Mouse (Mus musculus) olfactory bulb, adult 2 months (tissue): ENCODE measurements around the gene Trp53. TPM values are rescaled to one million over a fixed set of nuclear protein-coding genes. Genes with fewer than 3 reads are reported as not detected.

Source experiments
- H3K27ac ChIP-seq: fragments of 200-500 bp; 2 replicates; pipeline ENCODE4 v1.5.1; 2012; ENCODE audit warnings: low read depth, low read length; ENCODE audit not compliant: insufficient read depth
- H3K4me1 ChIP-seq: fragments of 200-500 bp; 2 replicates; pipeline ENCODE4 v1.6.1; 2012; ENCODE audit warnings: low read length; ENCODE audit not compliant: control insufficient read depth, insufficient read depth
- H3K4me3 ChIP-seq: fragments of 200-500 bp; 2 replicates; pipeline ENCODE4 v1.5.1; 2012; ENCODE audit warnings: mild to moderate bottlenecking, low read depth, low read length, moderate library complexity; ENCODE audit not compliant: insufficient read depth
- CTCF ChIP-seq: fragments of 200-500 bp; IDR thresholded peaks from 2 replicates; pipeline ENCODE4 v1.5.1; 2012; ENCODE audit warnings: low read depth, mild to moderate bottlenecking, low read length, moderate library complexity; ENCODE audit not compliant: insufficient read depth
- POLR2A ChIP-seq: fragments of 200-500 bp; IDR thresholded peaks from 2 replicates; pipeline ENCODE4 v1.6.1; 2012; ENCODE audit warnings: mild to moderate bottlenecking, low read depth, low read length, moderate library complexity; ENCODE audit not compliant: insufficient read depth
- WGBS: fragments of 180-500 bp; shearing (Covaris S2); methylation state at CpG from one replicate; pipeline ENCODE4 v1.1.7; 2018; 5-methylcytosine and 5-hydroxymethylcytosine counted together
- polyA plus RNA-seq: library from polyadenylated mRNA; stranded (reverse); fragments of >200 nt; gene quantifications from 2 replicates; pipeline ENCODE4 v1.2.4, GENCODE M21; 2012; ENCODE audit warnings: low replicate concordance; ENCODE audit not compliant: missing spikeins, insufficient read depth, insufficient read length

Gene Trp53
- polyA plus RNA-seq, 1 experiment, result not detected

DNA sequence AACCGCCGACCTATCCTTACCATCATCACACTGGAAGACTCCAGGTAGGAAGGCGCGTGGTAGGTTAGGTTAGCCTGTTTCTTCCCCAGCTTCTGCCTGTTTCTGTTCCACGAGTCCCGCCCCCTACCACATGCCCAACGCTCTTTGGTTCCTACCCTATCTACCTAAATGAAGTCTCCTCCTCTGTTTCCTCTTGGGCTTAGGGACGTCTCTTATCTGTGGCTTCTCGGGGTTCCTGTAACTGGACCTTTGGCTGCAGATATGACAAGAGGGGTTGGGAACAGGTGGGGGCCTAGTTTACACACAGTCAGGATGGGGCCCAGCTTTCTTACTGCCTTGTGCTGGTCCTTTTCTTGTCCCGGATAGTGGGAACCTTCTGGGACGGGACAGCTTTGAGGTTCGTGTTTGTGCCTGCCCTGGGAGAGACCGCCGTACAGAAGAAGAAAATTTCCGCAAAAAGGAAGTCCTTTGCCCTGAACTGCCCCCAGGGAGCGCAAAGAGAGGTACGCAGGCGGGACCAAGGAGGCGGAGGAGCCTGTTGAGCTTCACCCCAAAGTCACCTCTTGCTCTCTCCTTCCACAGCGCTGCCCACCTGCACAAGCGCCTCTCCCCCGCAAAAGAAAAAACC, 9.2 kb downstream of the Trp53 start:
- Histone ChIP-seq H3K4me3 (no peak overlapping the region), H3K27ac (no peak overlapping the region), H3K4me1 (no peaks in the 10 kb centered on the region)
- WGBS, result 92% methylated on average over 22 of the region's 22 CpGs
- TF ChIP-seq CTCF, result no peak

DNA sequence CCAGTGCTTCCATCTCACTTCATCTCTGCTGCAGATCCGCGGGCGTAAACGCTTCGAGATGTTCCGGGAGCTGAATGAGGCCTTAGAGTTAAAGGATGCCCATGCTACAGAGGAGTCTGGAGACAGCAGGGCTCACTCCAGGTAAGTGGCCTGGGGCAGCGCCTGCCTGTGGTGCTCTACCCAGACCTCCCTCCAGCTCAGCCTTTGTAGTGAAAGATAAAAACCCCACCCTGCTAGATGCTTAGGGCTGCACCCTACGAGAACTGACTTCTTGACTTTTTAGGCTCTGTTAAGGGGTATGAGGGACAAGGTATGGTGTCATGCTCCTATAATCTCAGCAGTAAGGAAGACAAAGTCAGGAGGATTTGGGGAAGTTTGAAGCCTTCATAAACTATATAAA, 10.5 kb downstream of the Trp53 start:
- WGBS, result 92% methylated on average over 8 of the region's 8 CpGs
- Histone ChIP-seq H3K4me3 (no peak overlapping the region), H3K4me1 (no peaks in the 10 kb centered on the region), H3K27ac (no peak overlapping the region)
- no peak for TF ChIP-seq CTCF
- no peak for TF ChIP-seq POLR2A

DNA sequence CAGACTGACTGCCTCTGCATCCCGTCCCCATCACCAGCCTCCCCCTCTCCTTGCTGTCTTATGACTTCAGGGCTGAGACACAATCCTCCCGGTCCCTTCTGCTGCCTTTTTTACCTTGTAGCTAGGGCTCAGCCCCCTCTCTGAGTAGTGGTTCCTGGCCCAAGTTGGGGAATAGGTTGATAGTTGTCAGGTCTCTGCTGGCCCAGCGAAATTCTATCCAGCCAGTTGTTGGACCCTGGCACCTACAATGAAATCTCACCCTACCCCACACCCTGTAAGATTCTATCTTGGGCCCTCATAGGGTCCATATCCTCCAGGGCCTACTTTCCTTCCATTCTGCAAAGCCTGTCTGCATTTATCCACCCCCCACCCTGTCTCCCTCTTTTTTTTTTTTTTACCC, 11.3 kb downstream of the Trp53 start:
- no peak for TF ChIP-seq POLR2A
- TF ChIP-seq CTCF, result no peak
- H3K4me1 ChIP-seq, result no peaks in the 10 kb centered on the region
- no peak overlapping the region; the same call in 1 of the 2 replicates for H3K27ac ChIP-seq
- H3K4me3 ChIP-seq, result no peak overlapping the region
- WGBS, result 90% methylated on average over 3 of the region's 3 CpGs

DNA sequence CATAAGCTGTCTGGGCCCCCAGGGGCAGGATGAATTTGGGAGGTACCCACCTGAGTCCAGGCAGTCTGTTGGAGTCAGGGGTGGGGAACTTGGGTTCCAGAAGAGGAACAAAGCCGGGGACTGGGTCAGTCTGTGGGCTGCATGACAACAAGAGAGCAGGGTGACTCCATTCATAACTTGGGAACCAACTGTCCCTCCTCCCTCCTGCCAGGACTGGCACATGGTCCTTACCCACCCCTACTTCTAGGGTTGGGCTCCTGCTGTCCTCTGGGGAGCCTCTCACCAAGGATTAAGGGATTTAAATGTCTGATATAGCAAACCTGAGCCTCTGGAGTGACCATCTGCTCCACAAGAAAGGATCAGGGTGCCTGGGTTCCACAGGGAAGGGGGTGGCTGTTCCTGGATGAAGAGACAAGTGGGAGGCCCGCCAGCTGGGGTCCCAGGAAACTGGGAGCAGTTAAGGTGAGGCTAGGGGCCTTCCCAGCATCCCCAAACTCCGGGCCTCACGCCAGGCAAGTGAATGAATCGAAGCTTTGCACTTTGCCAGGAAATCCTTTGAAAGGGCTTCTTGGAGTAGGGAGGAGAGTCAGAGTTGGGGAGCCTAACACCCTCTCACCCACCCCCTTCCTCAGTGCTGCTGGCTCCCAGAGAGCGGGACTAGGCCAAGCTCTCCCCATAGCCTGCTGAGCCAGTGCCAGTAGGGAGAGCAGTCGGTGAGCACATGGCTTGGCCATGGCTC, 11.9 kb downstream of the Trp53 start:
- 25% methylated on average over 7 of the region's 7 CpGs for WGBS
- H3K4me3 ChIP-seq, result no peak overlapping the region
- no peak for TF ChIP-seq CTCF
- no peak for TF ChIP-seq POLR2A
- no peaks in the 10 kb centered on the region for H3K4me1 ChIP-seq
- 0 out of 2 replicates have a peak overlapping the region, but pooled peaks have one; percentile 24 for H3K27ac ChIP-seq

DNA sequence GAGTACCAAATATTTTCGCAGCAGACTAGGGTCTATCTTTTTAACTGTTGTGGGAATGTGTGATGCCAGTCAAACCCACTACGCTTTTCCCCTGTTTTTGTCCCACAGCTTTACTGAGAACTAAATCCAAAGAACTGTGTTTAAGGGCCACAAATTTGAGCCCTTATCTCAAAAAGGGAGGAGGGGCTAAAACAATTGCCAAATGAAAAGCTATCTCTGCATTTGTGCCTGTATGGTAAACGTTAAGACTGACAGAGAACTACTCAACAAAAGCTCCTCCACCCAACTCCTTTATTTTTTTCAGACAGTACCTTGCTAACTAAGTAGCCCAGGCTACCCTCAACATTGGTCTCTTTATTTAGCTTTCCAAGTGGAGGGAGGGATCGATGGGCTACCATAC, 12.6 kb downstream of the Trp53 start:
- Histone ChIP-seq H3K4me1 (no peaks in the 10 kb centered on the region), H3K27ac (no peak overlapping the region), H3K4me3 (no peak overlapping the region)
- 65% methylated on average over 4 of the region's 4 CpGs for WGBS
- TF ChIP-seq CTCF (no peak), POLR2A (no peak)

DNA sequence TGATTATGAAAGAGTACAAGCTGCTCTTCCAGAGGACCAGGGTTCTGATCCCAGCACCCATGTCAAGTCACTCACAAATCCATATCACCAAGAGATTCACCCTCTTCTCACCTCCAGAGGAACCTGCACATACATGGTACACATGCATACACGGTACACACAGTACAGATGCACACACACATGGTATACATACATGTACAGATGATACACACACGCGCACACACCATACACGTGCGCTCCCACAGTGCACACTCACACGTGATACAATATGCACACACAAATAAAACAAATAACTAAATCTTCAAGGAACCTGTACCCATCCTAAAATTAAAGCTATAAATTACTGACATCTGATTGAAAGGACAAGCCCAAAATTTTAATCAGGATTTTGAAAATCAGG, 14.7 kb downstream of the Trp53 start:
- Histone ChIP-seq H3K27ac (no peak overlapping the region), H3K4me1 (peaks cover 6% of the 10 kb centered on the region; the same call in 1 of the 2 replicates), H3K4me3 (no peak overlapping the region)
- no peak for TF ChIP-seq CTCF
- TF ChIP-seq POLR2A, result no peak
- 99% methylated on average over 6 of the region's 6 CpGs for WGBS

DNA sequence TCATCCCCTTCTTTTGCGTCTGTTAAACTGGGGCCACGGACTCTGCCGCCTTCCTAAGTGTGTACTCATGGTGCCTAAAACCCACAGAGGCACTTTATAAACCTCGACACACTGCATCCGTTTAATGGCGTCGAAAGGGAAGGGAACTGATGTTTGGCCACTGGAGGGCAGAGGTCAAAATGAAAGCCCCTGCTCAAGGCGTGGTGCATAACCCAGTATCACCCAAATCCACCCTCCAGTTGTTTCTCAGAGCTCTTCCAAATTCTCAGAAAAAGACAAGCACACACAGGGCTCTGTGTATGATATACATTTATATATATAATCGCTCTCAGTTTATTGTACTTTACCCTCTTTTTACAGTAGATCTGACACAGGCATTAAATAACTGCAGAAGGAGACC, 19.3 kb downstream of the Trp53 start:
- Histone ChIP-seq H3K27ac (no peak overlapping the region), H3K4me1 (peaks cover 15% of the 10 kb centered on the region), H3K4me3 (no peak overlapping the region)
- 34% methylated on average over 9 of the region's 9 CpGs for WGBS
- TF ChIP-seq CTCF (no peak), POLR2A (no peak)

DNA sequence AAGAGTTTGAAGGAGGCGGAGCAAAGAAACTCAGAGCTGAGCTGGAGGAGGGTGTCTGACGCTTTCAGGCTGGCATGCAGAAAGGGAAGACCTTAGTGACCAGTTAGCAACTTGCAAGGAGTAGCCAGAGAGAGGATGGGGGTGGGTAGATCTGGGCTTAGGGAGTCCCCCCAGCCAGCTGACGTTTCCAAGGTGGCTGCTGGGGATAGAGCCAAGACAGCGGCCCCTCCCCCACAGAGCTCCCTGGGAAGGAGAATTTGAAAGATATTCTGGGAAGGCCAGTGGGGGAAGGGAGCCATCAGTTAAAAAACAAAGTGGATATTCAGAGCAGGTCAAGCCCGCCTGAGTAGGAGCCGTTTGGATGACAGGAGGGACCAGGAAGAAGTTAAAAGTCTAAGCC, 19.9 kb downstream of the Trp53 start:
- H3K4me3 ChIP-seq, result no peak overlapping the region
- WGBS, result 22% methylated on average over 6 of the region's 6 CpGs
- TF ChIP-seq CTCF, result no peak
- TF ChIP-seq POLR2A, result no peak
- 0 out of 2 replicates have a peak overlapping the region, but pooled peaks have one; percentile 46 for H3K27ac ChIP-seq
- peaks cover 15% of the 10 kb centered on the region for H3K4me1 ChIP-seq

DNA sequence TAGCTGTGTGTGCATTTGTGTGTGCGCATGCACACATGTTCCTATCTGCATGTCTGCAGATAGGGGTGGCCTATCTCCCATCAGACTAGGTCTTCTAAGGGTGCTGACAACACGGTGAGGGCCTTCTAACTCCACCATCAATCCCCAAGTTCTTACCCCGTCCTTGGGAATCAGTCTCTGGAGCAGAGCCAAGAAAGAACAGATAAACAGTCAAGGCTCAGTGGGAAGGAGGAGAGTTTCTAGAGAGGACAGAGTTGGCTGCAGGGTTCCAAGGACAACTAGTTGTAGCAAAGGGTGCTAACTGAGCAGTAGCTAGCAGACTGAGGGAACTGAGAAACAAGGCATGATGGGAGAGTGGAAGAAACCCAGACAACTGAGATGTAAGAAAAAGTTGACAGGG, 21.6 kb downstream of the Trp53 start:
- WGBS, result 51% methylated on average over 3 of the region's 3 CpGs
- no peak overlapping the region for H3K27ac ChIP-seq
- H3K4me3 ChIP-seq, result no peak overlapping the region
- H3K4me1 ChIP-seq, result peaks cover 19% of the 10 kb centered on the region
- TF ChIP-seq CTCF (no peak), POLR2A (no peak)
